Mouse (Mus musculus): ENCODE results near the gene Npepps. TPM values are rescaled to one million over a fixed set of nuclear protein-coding genes. Genes with fewer than 3 reads are reported as not detected.
A peak's percentile ranks its signal among the peaks of the same experiment; 100 is the strongest.
"Not testable (repeated sequence)": the region's sequence is repeated elsewhere in the genome, so short reads cannot be mapped to it uniquely, and the experiment has no call there.

Npepps gene
- polyA plus RNA-seq, 1 experiment from 2014 or later: 142 TPM

DNA sequence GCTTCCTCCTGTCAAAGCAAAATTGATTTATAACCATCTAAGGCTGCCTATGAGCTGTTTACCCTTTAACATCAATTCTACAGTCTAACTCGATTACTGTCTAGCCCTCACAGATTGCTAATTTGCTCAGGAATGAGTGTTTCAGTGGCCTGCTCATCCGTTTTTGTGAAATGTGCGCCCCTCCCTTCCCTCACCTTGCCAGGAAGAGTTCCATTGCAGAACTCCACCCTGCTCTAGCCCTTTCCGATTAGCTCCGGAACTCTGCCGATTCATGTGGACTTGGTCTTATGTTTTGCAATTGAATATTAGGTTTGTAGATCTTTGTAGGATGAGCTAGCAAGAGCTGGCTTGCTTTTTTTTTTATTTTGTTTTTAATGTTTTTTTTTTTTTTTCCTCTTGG lies 1.7 kb upstream of the Npepps start:
- no peak overlapping the region for H3K27ac ChIP-seq (ENCODE audit: low read depth, low read length)
- H3K4me1 ChIP-seq (ENCODE audit: control insufficient read depth, insufficient read depth, low read depth, low read length): peaks cover 14% of the 10 kb centered on the region
- H3K4me3 ChIP-seq (ENCODE audit: low read length): no peak overlapping the region
- H3K36me3 ChIP-seq (ENCODE audit: control insufficient read depth, insufficient read depth, low read length): no peaks in the 10 kb centered on the region
- no peak overlapping the region for H3K4me2 ChIP-seq (ENCODE audit: low read length)
- WGBS: 86% methylated on average over 6 of the region's 6 CpGs
- no peak overlapping the region for H3K9ac ChIP-seq (ENCODE audit: low read depth, low read length)
- H3K27me3 ChIP-seq (replicated peaks; ENCODE audit: control insufficient read depth, insufficient read depth, low read length): no peaks in the 10 kb centered on the region
- no peak for ATAC-seq
- H3K9me3 ChIP-seq (ENCODE audit: control insufficient read depth, low read length): no peaks in the 10 kb centered on the region

DNA sequence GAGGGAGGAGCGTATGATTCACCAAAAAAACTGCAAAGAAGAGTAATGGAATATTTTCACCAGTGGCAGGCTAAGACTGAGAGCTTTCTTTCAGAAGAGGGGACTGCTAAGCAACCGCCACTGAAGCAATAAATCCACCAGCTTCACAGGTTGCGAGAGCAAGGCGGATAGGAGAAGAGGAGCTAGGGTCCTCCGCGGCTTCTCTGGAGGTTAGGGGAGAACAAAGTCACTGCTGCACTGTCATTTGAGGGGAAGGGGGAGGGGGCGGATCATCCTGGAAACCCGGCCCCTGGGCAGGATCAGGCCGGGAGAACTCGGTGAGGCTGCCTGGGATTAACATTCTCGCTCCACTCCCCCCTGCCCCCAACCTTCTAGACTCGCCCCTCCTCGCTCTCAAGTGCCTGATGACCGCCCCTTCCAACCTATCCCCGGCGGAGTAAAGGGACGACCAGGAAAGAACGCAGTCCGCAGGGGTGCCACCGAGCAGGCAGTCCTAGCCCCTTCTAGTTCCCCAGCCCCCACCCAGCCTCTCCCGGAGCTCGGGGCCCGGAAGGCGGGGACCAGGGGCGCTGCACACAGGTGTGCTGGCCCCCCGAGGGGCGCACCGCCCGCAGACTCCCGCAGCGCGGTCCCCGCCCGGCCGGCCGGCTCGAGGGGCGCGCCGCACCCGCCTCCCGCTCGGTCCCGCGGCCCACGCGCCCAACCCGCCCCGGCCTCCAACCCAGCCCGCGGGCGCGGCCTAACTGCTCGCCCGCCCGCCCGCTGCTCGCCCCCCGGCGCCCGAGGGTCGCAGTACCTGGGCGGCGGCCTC lies 828 bp downstream of the Npepps start:
- Histone ChIP-seq H3K27ac (ENCODE audit: low read depth, low read length) (peak overlapping the region; percentile 99), H3K4me3 (ENCODE audit: low read length) (peak overlapping the region; percentile 100), H3K9ac (ENCODE audit: low read depth, low read length) (peak overlapping the region; percentile 100), H3K4me2 (ENCODE audit: low read length) (peak overlapping the region; percentile 77), H3K4me1 (ENCODE audit: control insufficient read depth, insufficient read depth, low read depth, low read length) (peaks cover 24% of the 10 kb centered on the region), H3K36me3 (ENCODE audit: control insufficient read depth, insufficient read depth, low read length) (no peaks in the 10 kb centered on the region), H3K9me3 (ENCODE audit: control insufficient read depth, low read length) (no peaks in the 10 kb centered on the region), H3K27me3 (replicated peaks; ENCODE audit: control insufficient read depth, insufficient read depth, low read length) (no peaks in the 10 kb centered on the region)
- peak; percentile 88 for ATAC-seq
- WGBS: 1% methylated on average over 36 of the region's 64 CpGs

DNA sequence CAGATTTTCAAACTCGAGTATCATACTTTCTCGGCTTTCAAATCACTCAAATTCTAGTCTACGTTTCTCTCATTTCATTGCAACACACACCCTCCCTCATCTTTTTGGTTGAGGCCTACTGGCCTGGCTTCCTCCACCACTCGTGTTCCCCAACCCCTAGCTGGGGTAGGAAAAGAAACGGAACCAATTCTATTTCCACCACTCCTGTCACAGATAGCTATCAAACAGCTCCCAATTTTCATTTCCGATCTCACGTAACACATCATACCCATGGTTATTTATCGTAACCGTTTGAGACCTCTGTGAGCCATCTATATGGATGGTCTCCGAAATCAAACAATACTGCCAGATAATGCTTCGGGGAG lies 1.4 kb downstream of the Npepps start:
- no peaks in the 10 kb centered on the region for H3K27me3 ChIP-seq (replicated peaks; ENCODE audit: control insufficient read depth, insufficient read depth, low read length)
- peak overlapping the region; percentile 77 for H3K4me2 ChIP-seq (ENCODE audit: low read length)
- no peaks in the 10 kb centered on the region for H3K36me3 ChIP-seq (ENCODE audit: control insufficient read depth, insufficient read depth, low read length)
- peak overlapping the region; percentile 100 for H3K4me3 ChIP-seq (ENCODE audit: low read length)
- peak overlapping the region; percentile 99 for H3K27ac ChIP-seq (ENCODE audit: low read depth, low read length)
- peaks cover 24% of the 10 kb centered on the region for H3K4me1 ChIP-seq (ENCODE audit: control insufficient read depth, insufficient read depth, low read depth, low read length)
- WGBS: 14% methylated on average over 11 of the region's 11 CpGs
- peak overlapping the region; percentile 100 for H3K9ac ChIP-seq (ENCODE audit: low read depth, low read length)
- no peak for ATAC-seq
- H3K9me3 ChIP-seq (ENCODE audit: control insufficient read depth, low read length): no peaks in the 10 kb centered on the region

DNA sequence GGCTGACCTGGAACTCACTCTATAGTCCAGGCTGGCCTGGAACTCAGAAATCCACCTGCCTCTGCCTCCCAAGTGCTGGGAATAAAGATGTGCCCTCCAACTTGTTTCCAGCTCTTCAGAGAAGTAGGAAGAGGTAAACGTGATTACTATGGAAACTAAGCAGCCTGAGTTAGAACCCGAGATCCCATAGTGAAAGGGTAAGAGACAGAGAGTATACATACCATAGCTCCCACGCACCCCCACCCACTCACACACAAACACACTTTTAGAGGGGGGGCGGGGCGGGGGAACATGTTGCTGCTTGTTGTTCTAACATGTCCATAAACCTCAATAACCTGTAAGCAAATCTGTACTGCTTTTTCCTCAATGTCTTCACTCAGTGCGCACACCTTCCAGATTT lies 2.0 kb downstream of the Npepps start:
- no peaks in the 10 kb centered on the region for H3K36me3 ChIP-seq (ENCODE audit: control insufficient read depth, insufficient read depth, low read length)
- H3K9me3 ChIP-seq (ENCODE audit: control insufficient read depth, low read length): no peaks in the 10 kb centered on the region
- no peak for ATAC-seq
- peak overlapping the region; percentile 100; the same call in 1 of the 2 replicates for H3K9ac ChIP-seq (ENCODE audit: low read depth, low read length)
- H3K4me1 ChIP-seq (ENCODE audit: control insufficient read depth, insufficient read depth, low read depth, low read length): peaks cover 24% of the 10 kb centered on the region
- H3K27me3 ChIP-seq (replicated peaks; ENCODE audit: control insufficient read depth, insufficient read depth, low read length): no peaks in the 10 kb centered on the region
- peak overlapping the region; percentile 99; the same call in 1 of the 2 replicates for H3K27ac ChIP-seq (ENCODE audit: low read depth, low read length)
- H3K4me2 ChIP-seq (ENCODE audit: low read length): peak overlapping the region; percentile 77
- WGBS: 76% methylated on average over 6 of the region's 6 CpGs
- peak overlapping the region; percentile 100 for H3K4me3 ChIP-seq (ENCODE audit: low read length)

DNA sequence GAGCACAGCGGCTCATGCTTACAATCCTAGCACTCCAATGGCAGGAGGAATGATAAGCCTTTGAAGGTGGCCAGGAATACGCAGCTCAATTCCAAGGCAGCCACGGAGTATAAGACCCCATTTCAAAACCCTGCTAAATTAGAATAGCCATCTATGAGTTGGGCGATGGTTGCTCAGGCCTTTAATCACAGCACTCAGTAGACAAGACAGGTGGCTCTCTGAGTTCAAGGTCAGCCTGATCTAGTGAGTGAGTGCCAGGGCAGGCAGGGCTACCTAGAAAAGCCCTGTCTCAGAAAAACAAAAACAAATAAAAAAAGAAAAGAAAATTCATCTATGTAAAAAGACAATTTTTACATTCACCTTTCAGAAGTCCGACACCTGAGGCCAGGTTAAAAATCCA lies 3.3 kb downstream of the Npepps start:
- no peak overlapping the region for H3K9ac ChIP-seq (ENCODE audit: low read depth, low read length)
- H3K4me3 ChIP-seq (ENCODE audit: low read length): no peak overlapping the region
- H3K9me3 ChIP-seq (ENCODE audit: control insufficient read depth, low read length): no peaks in the 10 kb centered on the region
- H3K4me1 ChIP-seq (ENCODE audit: control insufficient read depth, insufficient read depth, low read depth, low read length): peaks cover 24% of the 10 kb centered on the region
- no peaks in the 10 kb centered on the region for H3K27me3 ChIP-seq (replicated peaks; ENCODE audit: control insufficient read depth, insufficient read depth, low read length)
- ATAC-seq: no peak
- WGBS: 82% methylated on average over 5 of the region's 5 CpGs
- no peak overlapping the region for H3K4me2 ChIP-seq (ENCODE audit: low read length)
- no peaks in the 10 kb centered on the region for H3K36me3 ChIP-seq (ENCODE audit: control insufficient read depth, insufficient read depth, low read length)
- H3K27ac ChIP-seq (ENCODE audit: low read depth, low read length): no peak overlapping the region

DNA sequence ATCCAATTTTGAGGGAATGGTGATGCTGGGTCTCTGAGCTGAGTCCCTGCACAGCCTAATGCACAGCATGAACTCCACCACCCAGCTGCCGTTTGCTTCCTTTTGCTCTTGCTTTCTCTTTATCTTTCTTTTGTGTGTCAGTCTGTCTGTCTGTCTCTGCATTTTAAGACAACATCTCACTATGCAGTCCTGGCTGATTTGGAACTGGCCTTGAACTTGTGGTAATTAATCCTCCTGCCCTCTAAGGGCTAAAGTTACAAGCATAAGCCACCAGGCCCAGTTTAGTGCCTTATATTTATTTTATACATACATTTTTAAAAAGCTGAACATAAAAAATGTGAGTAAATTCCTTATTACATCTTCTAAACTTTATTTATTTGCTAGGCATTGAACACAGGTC lies 4.4 kb downstream of the Npepps start:
- H3K9me3 ChIP-seq (ENCODE audit: control insufficient read depth, low read length): no peaks in the 10 kb centered on the region
- no peak overlapping the region for H3K4me3 ChIP-seq (ENCODE audit: low read length)
- 22% methylated on average over 1 of the region's 1 CpGs for WGBS
- no peaks in the 10 kb centered on the region for H3K27me3 ChIP-seq (replicated peaks; ENCODE audit: control insufficient read depth, insufficient read depth, low read length)
- H3K9ac ChIP-seq (ENCODE audit: low read depth, low read length): no peak overlapping the region
- no peaks in the 10 kb centered on the region for H3K36me3 ChIP-seq (ENCODE audit: control insufficient read depth, insufficient read depth, low read length)
- H3K4me2 ChIP-seq (ENCODE audit: low read length): no peak overlapping the region
- ATAC-seq: no peak
- no peak overlapping the region for H3K27ac ChIP-seq (ENCODE audit: low read depth, low read length)
- H3K4me1 ChIP-seq (ENCODE audit: control insufficient read depth, insufficient read depth, low read depth, low read length): peaks cover 24% of the 10 kb centered on the region

DNA sequence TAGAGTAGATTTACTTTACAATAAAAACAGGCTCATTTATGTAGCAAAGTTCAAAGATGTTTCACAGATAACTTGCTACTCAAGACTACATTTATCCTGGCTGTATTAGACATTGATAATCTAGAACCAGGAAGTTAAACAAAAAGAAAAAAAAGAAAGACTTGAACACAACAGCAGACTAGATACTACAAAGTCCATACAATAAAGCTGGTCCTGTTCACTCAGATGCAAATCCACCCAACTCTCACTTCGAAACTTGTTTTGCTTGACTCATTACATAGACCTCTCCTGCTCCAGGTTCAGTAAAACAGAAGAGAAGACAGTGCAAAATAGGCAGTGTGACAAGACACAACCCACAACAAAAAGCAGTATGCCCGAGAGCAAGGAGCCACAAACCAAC lies 5.1 kb downstream of the Npepps start:
- no peaks in the 10 kb centered on the region for H3K27me3 ChIP-seq (replicated peaks; ENCODE audit: control insufficient read depth, insufficient read depth, low read length)
- H3K9ac ChIP-seq (ENCODE audit: low read depth, low read length): no peak overlapping the region
- H3K4me3 ChIP-seq (ENCODE audit: low read length): no peak overlapping the region
- H3K4me1 ChIP-seq (ENCODE audit: control insufficient read depth, insufficient read depth, low read depth, low read length): peaks cover 24% of the 10 kb centered on the region
- H3K9me3 ChIP-seq (ENCODE audit: control insufficient read depth, low read length): no peaks in the 10 kb centered on the region
- 89% methylated on average over 2 of the region's 2 CpGs for WGBS
- no peaks in the 10 kb centered on the region for H3K36me3 ChIP-seq (ENCODE audit: control insufficient read depth, insufficient read depth, low read length)
- ATAC-seq: no peak
- no peak overlapping the region for H3K27ac ChIP-seq (ENCODE audit: low read depth, low read length)
- no peak overlapping the region for H3K4me2 ChIP-seq (ENCODE audit: low read length)

DNA sequence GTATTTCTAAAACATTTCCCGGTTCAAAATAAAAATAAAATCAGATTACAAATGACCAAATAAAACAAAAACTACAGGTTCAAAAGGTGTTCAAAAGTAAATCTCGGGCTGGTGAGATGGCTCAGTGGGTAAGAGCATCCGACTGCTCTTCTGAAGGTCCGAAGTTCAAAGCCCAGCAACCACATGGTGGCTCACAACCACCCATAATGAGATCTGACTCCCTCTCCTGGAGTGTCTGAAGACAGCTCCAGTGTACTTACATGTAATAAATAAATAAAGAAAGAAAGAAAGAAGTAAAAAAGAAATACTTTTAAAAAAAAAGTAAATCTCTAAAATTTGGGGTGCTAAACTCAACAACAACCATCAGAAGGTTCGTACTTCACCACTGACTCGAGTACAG lies 5.5 kb downstream of the Npepps start:
- WGBS: 96% methylated on average over 6 of the region's 6 CpGs
- ATAC-seq: not testable (repeated sequence)
- H3K4me1 ChIP-seq (ENCODE audit: control insufficient read depth, insufficient read depth, low read depth, low read length): peaks cover 24% of the 10 kb centered on the region

DNA sequence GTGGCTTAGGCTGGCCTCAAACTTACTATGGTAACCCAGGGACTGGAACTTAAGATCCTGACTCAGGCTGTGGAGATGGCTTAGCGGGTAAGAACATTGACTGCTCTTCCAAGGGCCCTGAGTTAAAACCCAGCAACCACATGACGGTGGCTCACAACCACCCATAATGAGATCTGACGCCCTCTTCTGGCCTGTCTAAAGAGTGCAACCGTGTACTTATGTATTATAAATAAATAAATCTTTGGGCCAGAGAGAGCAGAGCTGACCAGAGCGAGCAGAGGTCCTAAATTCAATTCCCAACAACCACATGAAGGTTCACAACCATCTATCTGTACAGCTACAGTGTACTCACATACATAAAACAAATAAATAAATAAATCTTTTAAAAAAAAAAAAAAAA lies 6.8 kb downstream of the Npepps start:
- Histone ChIP-seq H3K27ac (ENCODE audit: low read depth, low read length) (no peak overlapping the region), H3K9ac (ENCODE audit: low read depth, low read length) (no peak overlapping the region), H3K4me1 (ENCODE audit: control insufficient read depth, insufficient read depth, low read depth, low read length) (peaks cover 20% of the 10 kb centered on the region), H3K4me3 (ENCODE audit: low read length) (no peak overlapping the region), H3K27me3 (replicated peaks; ENCODE audit: control insufficient read depth, insufficient read depth, low read length) (no peaks in the 10 kb centered on the region), H3K36me3 (ENCODE audit: control insufficient read depth, insufficient read depth, low read length) (no peaks in the 10 kb centered on the region), H3K9me3 (ENCODE audit: control insufficient read depth, low read length) (no peaks in the 10 kb centered on the region), H3K4me2 (ENCODE audit: low read length) (no peak overlapping the region)
- WGBS: 90% methylated on average over 5 of the region's 5 CpGs
- no peak for ATAC-seq

More for the DNA sequence above, 5.5 kb downstream of the Npepps start:
- H3K4me3 ChIP-seq (ENCODE audit: low read length); H3K9me3 ChIP-seq (ENCODE audit: control insufficient read depth, low read length); H3K4me2 ChIP-seq (ENCODE audit: low read length); H3K9ac ChIP-seq (ENCODE audit: low read depth, low read length); H3K27ac ChIP-seq (ENCODE audit: low read depth, low read length); H3K27me3 ChIP-seq (replicated peaks; ENCODE audit: control insufficient read depth, insufficient read depth, low read length); H3K36me3 ChIP-seq (ENCODE audit: control insufficient read depth, insufficient read depth, low read length): not testable (repeated sequence)

All from hindbrain, embryonic 16.5 days (tissue).